Mouse (Mus musculus): ENCODE results near the gene Ifitm1.

DNA sequence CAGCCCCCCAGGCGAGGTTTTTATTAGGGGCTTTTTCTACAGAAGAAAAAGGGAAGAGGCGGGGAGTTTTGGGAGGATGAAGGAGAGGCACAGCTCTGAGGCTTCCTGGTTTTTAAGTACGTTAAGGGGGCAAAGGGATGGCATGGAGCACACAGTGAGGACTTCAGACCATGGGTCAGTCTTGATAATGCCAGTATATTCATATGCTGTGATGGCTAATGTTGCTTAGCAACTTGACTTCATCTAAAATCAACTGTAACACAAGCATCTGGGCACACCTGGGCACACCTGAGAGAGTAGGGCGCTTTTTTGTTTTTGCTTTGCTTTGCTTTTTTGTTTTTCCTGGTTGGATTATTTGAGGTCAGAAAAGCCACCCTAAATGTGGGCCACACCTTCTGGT lies at the start of gene Ifitm1:
- TF ChIP-seq CTCF (conservative IDR thresholded peaks at IDR 0.05; ENCODE audit: low read length) (no peak), POU5F1 (IDR thresholded peaks at IDR 0.05; ENCODE audit: borderline replicate concordance, low read length) (no peak)

Measured in E14TG2a.4 (cell line).